Mouse (Mus musculus): ENCODE results near the gene Tsc22d2.

GRCm38 (mm10) chr3:58366756-58367155, 47.8 kb upstream of the Tsc22d2 start:
- no peak for TF ChIP-seq CTCF (IDR thresholded peaks at IDR 0.05; ENCODE audit: low read depth, low read length)
- no peak for TF ChIP-seq GATA2 (IDR thresholded peaks at IDR 0.05; ENCODE audit: borderline replicate concordance, low read depth, low read length)
- TF ChIP-seq TAL1 (conservative IDR thresholded peaks at IDR 0.05; ENCODE audit: low read depth, low read length) = no peak
- no peak for TF ChIP-seq GATA1 (IDR thresholded peaks at IDR 0.05; ENCODE audit: borderline replicate concordance, low read length)

All from G1E (cell line).